Mouse (Mus musculus): ENCODE data around the gene Fcgr4. TPM values are rescaled to one million over a fixed set of nuclear protein-coding genes. Genes with fewer than 3 reads are reported as not detected.

Fcgr4 gene
- polyA plus RNA-seq, 1 experiment from 2014 or later, result 0.66 TPM

GRCm38 (mm10) chr1:170985861-170986260 is 32.9 kb upstream of the Fcgr4 start:
- no peak overlapping the region for H3K4me3 ChIP-seq
- no peak overlapping the region for H3K9ac ChIP-seq
- H3K27me3 ChIP-seq, result no peaks in the 10 kb centered on the region
- H3K9me3 ChIP-seq, result no peaks in the 10 kb centered on the region
- ATAC-seq (ENCODE audit: borderline replicate concordance, extremely low read depth, low FRiP score, low TSS enrichment), result no peak
- no peak overlapping the region for H3K4me2 ChIP-seq
- 77% methylated on average over 5 of the region's 5 CpGs for WGBS
- no peak overlapping the region for H3K27ac ChIP-seq
- H3K4me1 ChIP-seq, result no peaks in the 10 kb centered on the region
- no peaks in the 10 kb centered on the region for H3K36me3 ChIP-seq

- H3K27ac ChIP-seq, result no peak overlapping the region
- no peak for ATAC-seq (ENCODE audit: borderline replicate concordance, extremely low read depth, low FRiP score, low TSS enrichment)
These were observed 29.1 kb upstream of the Fcgr4 start for GRCm38 (mm10) chr1:170989656-170990055.

GRCm38 (mm10) chr1:170992550-170992949 is 26.2 kb upstream of the Fcgr4 start:
- H3K9me3 ChIP-seq, result no peaks in the 10 kb centered on the region
- H3K27me3 ChIP-seq, result no peaks in the 10 kb centered on the region
- WGBS, result 61% methylated on average over 5 of the region's 5 CpGs
- no peaks in the 10 kb centered on the region for H3K36me3 ChIP-seq
- no peak for ATAC-seq (ENCODE audit: borderline replicate concordance, extremely low read depth, low FRiP score, low TSS enrichment)
- no peak overlapping the region for H3K27ac ChIP-seq
- no peaks in the 10 kb centered on the region for H3K4me1 ChIP-seq
- no peak overlapping the region for H3K4me3 ChIP-seq
- H3K4me2 ChIP-seq, result no peak overlapping the region
- H3K9ac ChIP-seq, result no peak overlapping the region

More at GRCm38 (mm10) chr1:170989656-170990055, 29.1 kb upstream of the Fcgr4 start:
- Histone ChIP-seq H3K9ac (no peak overlapping the region), H3K36me3 (no peaks in the 10 kb centered on the region), H3K4me3 (no peak overlapping the region), H3K27me3 (no peaks in the 10 kb centered on the region), H3K9me3 (no peaks in the 10 kb centered on the region), H3K4me1 (no peaks in the 10 kb centered on the region), H3K4me2 (no peak overlapping the region)
- 68% methylated on average over 9 of the region's 9 CpGs for WGBS

- no peak overlapping the region for H3K9ac ChIP-seq
- no peak overlapping the region for H3K4me2 ChIP-seq
- H3K4me3 ChIP-seq, result no peak overlapping the region
- H3K9me3 ChIP-seq, result no peaks in the 10 kb centered on the region
- H3K27ac ChIP-seq, result no peak overlapping the region
- WGBS, result 75% methylated on average over 3 of the region's 3 CpGs
- no peaks in the 10 kb centered on the region for H3K4me1 ChIP-seq
- ATAC-seq (ENCODE audit: borderline replicate concordance, extremely low read depth, low FRiP score, low TSS enrichment), result no peak
- H3K27me3 ChIP-seq, result no peaks in the 10 kb centered on the region
- no peaks in the 10 kb centered on the region for H3K36me3 ChIP-seq
These were observed 22.7 kb upstream of the Fcgr4 start for GRCm38 (mm10) chr1:170996034-170996433.

- Histone ChIP-seq H3K4me2 (no peak overlapping the region), H3K27me3 (no peaks in the 10 kb centered on the region), H3K9ac (no peak overlapping the region), H3K36me3 (no peaks in the 10 kb centered on the region), H3K9me3 (no peaks in the 10 kb centered on the region), H3K27ac (no peak overlapping the region), H3K4me3 (no peak overlapping the region), H3K4me1 (no peaks in the 10 kb centered on the region)
- ATAC-seq (ENCODE audit: borderline replicate concordance, extremely low read depth, low FRiP score, low TSS enrichment), result no peak
- 32% methylated on average over 3 of the region's 3 CpGs for WGBS
These were observed 22.0 kb upstream of the Fcgr4 start for GRCm38 (mm10) chr1:170996753-170997152.

GRCm38 (mm10) chr1:170997756-170998655 is 20.7 kb upstream of the Fcgr4 start:
- H3K9ac ChIP-seq, result no peak overlapping the region
- ATAC-seq (ENCODE audit: borderline replicate concordance, extremely low read depth, low FRiP score, low TSS enrichment), result peak; percentile 39; the same call in 1 of the 2 replicates

GRCm38 (mm10) chr1:170999811-171000210 is 18.9 kb upstream of the Fcgr4 start:
- Histone ChIP-seq H3K4me1 (no peaks in the 10 kb centered on the region), H3K9ac (no peak overlapping the region), H3K36me3 (no peaks in the 10 kb centered on the region), H3K4me2 (no peak overlapping the region), H3K4me3 (no peak overlapping the region), H3K27me3 (no peaks in the 10 kb centered on the region), H3K9me3 (no peaks in the 10 kb centered on the region), H3K27ac (no peak overlapping the region)
- no peak for ATAC-seq (ENCODE audit: borderline replicate concordance, extremely low read depth, low FRiP score, low TSS enrichment)

More at GRCm38 (mm10) chr1:170997756-170998655, 20.7 kb upstream of the Fcgr4 start:
- H3K27me3 ChIP-seq, result no peaks in the 10 kb centered on the region
- H3K4me2 ChIP-seq, result peak overlapping the region; percentile 44
- H3K36me3 ChIP-seq, result no peaks in the 10 kb centered on the region
- H3K4me1 ChIP-seq, result no peaks in the 10 kb centered on the region
- no peaks in the 10 kb centered on the region for H3K9me3 ChIP-seq
- peak overlapping the region; percentile 23 for H3K4me3 ChIP-seq
- 49% methylated on average over 21 of the region's 21 CpGs for WGBS
- H3K27ac ChIP-seq, result no peak overlapping the region

GRCm38 (mm10) chr1:171005081-171005480 is 13.6 kb upstream of the Fcgr4 start:
- WGBS, result 50% methylated on average over 6 of the region's 6 CpGs
- H3K9ac ChIP-seq, result no peak overlapping the region
- no peak overlapping the region for H3K4me2 ChIP-seq
- H3K4me3 ChIP-seq, result no peak overlapping the region
- H3K27me3 ChIP-seq, result no peaks in the 10 kb centered on the region
- no peaks in the 10 kb centered on the region for H3K9me3 ChIP-seq
- no peak for ATAC-seq (ENCODE audit: borderline replicate concordance, extremely low read depth, low FRiP score, low TSS enrichment)
- no peak overlapping the region for H3K27ac ChIP-seq
- H3K36me3 ChIP-seq, result no peaks in the 10 kb centered on the region
- H3K4me1 ChIP-seq, result no peaks in the 10 kb centered on the region

- no peak overlapping the region for H3K9ac ChIP-seq
- H3K36me3 ChIP-seq, result no peaks in the 10 kb centered on the region
- ATAC-seq (ENCODE audit: borderline replicate concordance, extremely low read depth, low FRiP score, low TSS enrichment), result no peak
- H3K27ac ChIP-seq, result no peak overlapping the region
- no peaks in the 10 kb centered on the region for H3K27me3 ChIP-seq
- no peaks in the 10 kb centered on the region for H3K4me1 ChIP-seq
- H3K4me2 ChIP-seq, result no peak overlapping the region
- H3K4me3 ChIP-seq, result no peak overlapping the region
- H3K9me3 ChIP-seq, result no peaks in the 10 kb centered on the region
These were observed 13.1 kb upstream of the Fcgr4 start for GRCm38 (mm10) chr1:171005586-171005985.

- no peak overlapping the region for H3K9ac ChIP-seq
- ATAC-seq (ENCODE audit: borderline replicate concordance, extremely low read depth, low FRiP score, low TSS enrichment), result no peak
- H3K27ac ChIP-seq, result no peak overlapping the region
- no peaks in the 10 kb centered on the region for H3K27me3 ChIP-seq
- WGBS, result 78% methylated on average over 4 of the region's 4 CpGs
- no peak overlapping the region for H3K4me3 ChIP-seq
- no peaks in the 10 kb centered on the region for H3K36me3 ChIP-seq
- H3K4me1 ChIP-seq, result no peaks in the 10 kb centered on the region
- no peaks in the 10 kb centered on the region for H3K9me3 ChIP-seq
- H3K4me2 ChIP-seq, result no peak overlapping the region
These were observed 12.4 kb upstream of the Fcgr4 start for GRCm38 (mm10) chr1:171006335-171006734.

GRCm38 (mm10) chr1:171006905-171007304 is 11.8 kb upstream of the Fcgr4 start:
- no peak overlapping the region for H3K4me2 ChIP-seq
- 83% methylated on average over 2 of the region's 2 CpGs for WGBS
- no peaks in the 10 kb centered on the region for H3K9me3 ChIP-seq
- no peak overlapping the region for H3K9ac ChIP-seq
- no peaks in the 10 kb centered on the region for H3K4me1 ChIP-seq
- no peaks in the 10 kb centered on the region for H3K27me3 ChIP-seq
- no peak overlapping the region for H3K27ac ChIP-seq
- H3K36me3 ChIP-seq, result no peaks in the 10 kb centered on the region
- ATAC-seq (ENCODE audit: borderline replicate concordance, extremely low read depth, low FRiP score, low TSS enrichment), result no peak
- H3K4me3 ChIP-seq, result no peak overlapping the region

- Histone ChIP-seq H3K4me2 (no peak overlapping the region), H3K9ac (no peak overlapping the region), H3K36me3 (no peaks in the 10 kb centered on the region), H3K9me3 (no peaks in the 10 kb centered on the region), H3K27me3 (no peaks in the 10 kb centered on the region), H3K27ac (no peak overlapping the region), H3K4me3 (no peak overlapping the region), H3K4me1 (no peaks in the 10 kb centered on the region)
- WGBS, result 73% methylated on average over 4 of the region's 4 CpGs
- no peak for ATAC-seq (ENCODE audit: borderline replicate concordance, extremely low read depth, low FRiP score, low TSS enrichment)
These were observed 7.0 kb upstream of the Fcgr4 start for GRCm38 (mm10) chr1:171011733-171012132.
